Mouse (Mus musculus): ENCODE data around the gene Fkbp9. TPM values are rescaled to one million over a fixed set of nuclear protein-coding genes. Genes with fewer than 3 reads are reported as not detected.
A peak's percentile ranks its signal among the peaks of the same experiment; 100 is the strongest.

Fkbp9 gene
- polyA plus RNA-seq, 1 experiment from 2014 or later, result 178 TPM

- peak overlapping the region; percentile 96 for H3K9ac ChIP-seq
- H3K27me3 ChIP-seq (ENCODE audit: insufficient read depth, low read length), result no peaks in the 10 kb centered on the region
- peak overlapping the region; percentile 100 for H3K27ac ChIP-seq (ENCODE audit: low read depth)
- WGBS, result under 1% methylated on average over 16 of the region's 16 CpGs
- no peaks in the 10 kb centered on the region for H3K9me3 ChIP-seq (ENCODE audit: low read depth, low read length)
- no peak for TF ChIP-seq CTCF (IDR thresholded peaks at IDR 0.05; ENCODE audit: low read depth)
- peak overlapping the region; percentile 76 for H3K4me3 ChIP-seq (ENCODE audit: low read depth, low read length)
- H3K4me1 ChIP-seq (ENCODE audit: insufficient read depth), result peaks cover 17% of the 10 kb centered on the region
- DNase-seq (peak; percentile 74), ATAC-seq (ENCODE audit: insufficient read depth) (peak; percentile 26; the same call in 1 of the 2 replicates)
- H3K36me3 ChIP-seq (ENCODE audit: insufficient read depth), result no peaks in the 10 kb centered on the region
- peak overlapping the region; percentile 90 for H3K4me2 ChIP-seq
Observed at GRCm38 (mm10) chr6:56796668-56797141, 35.2 kb upstream of the Fkbp9 start.

GRCm38 (mm10) chr6:56797311-56798151 lies 34.3 kb upstream of the Fkbp9 start, which contains the start of gene Kbtbd2:
Kbtbd2 (minus strand) TSS chr6:56797813.
- H3K9me3 ChIP-seq (ENCODE audit: low read depth, low read length), result no peaks in the 10 kb centered on the region

GRCm38 (mm10) chr6:56798152-56798465 lies 33.8 kb upstream of the Fkbp9 start:
- H3K4me2 ChIP-seq, result peak overlapping the region; percentile 90
- H3K9ac ChIP-seq, result peak overlapping the region; percentile 96
- peak; percentile 56 for DNase-seq
- 14% methylated on average over 8 of the region's 8 CpGs for WGBS
- H3K36me3 ChIP-seq (ENCODE audit: insufficient read depth), result no peaks in the 10 kb centered on the region
- peaks cover 17% of the 10 kb centered on the region for H3K4me1 ChIP-seq (ENCODE audit: insufficient read depth)
- no peak for ATAC-seq (ENCODE audit: insufficient read depth)
- no peaks in the 10 kb centered on the region for H3K9me3 ChIP-seq (ENCODE audit: low read depth, low read length)
- no peak for TF ChIP-seq CTCF (IDR thresholded peaks at IDR 0.05; ENCODE audit: low read depth)
- peak overlapping the region; percentile 100 for H3K27ac ChIP-seq (ENCODE audit: low read depth)
- H3K27me3 ChIP-seq (ENCODE audit: insufficient read depth, low read length), result no peaks in the 10 kb centered on the region
- peak overlapping the region; percentile 76 for H3K4me3 ChIP-seq (ENCODE audit: low read depth, low read length)

More at GRCm38 (mm10) chr6:56797311-56798151, 34.3 kb upstream of the Fkbp9 start, which contains the start of gene Kbtbd2:
- peak; percentile 97 for DNase-seq
- H3K36me3 ChIP-seq (ENCODE audit: insufficient read depth), result no peaks in the 10 kb centered on the region
- TF ChIP-seq CTCF (IDR thresholded peaks at IDR 0.05; ENCODE audit: low read depth), result no peak
- H3K27ac ChIP-seq (ENCODE audit: low read depth), result peak within 1 kb of the TSS; percentile 100
- peak; percentile 95 for ATAC-seq (ENCODE audit: insufficient read depth)
- no peaks in the 10 kb centered on the region for H3K27me3 ChIP-seq (ENCODE audit: insufficient read depth, low read length)
- under 1% methylated on average over 95 of the region's 98 CpGs for WGBS
- peaks cover 17% of the 10 kb centered on the region for H3K4me1 ChIP-seq (ENCODE audit: insufficient read depth)
- H3K4me3 ChIP-seq (ENCODE audit: low read depth, low read length), result peak within 1 kb of the TSS; percentile 76
- peak within 1 kb of the TSS; percentile 90 for H3K4me2 ChIP-seq
- H3K9ac ChIP-seq, result peak within 1 kb of the TSS; percentile 96

- no peaks in the 10 kb centered on the region for H3K4me1 ChIP-seq (ENCODE audit: insufficient read depth)
- no peak overlapping the region for H3K4me2 ChIP-seq
- H3K9ac ChIP-seq, result no peak overlapping the region
- no peak overlapping the region for H3K27ac ChIP-seq (ENCODE audit: low read depth)
- no peaks in the 10 kb centered on the region for H3K9me3 ChIP-seq (ENCODE audit: low read depth, low read length)
- H3K27me3 ChIP-seq (ENCODE audit: insufficient read depth, low read length), result no peaks in the 10 kb centered on the region
- H3K36me3 ChIP-seq (ENCODE audit: insufficient read depth), result no peaks in the 10 kb centered on the region
- WGBS, result 87% methylated on average over 4 of the region's 4 CpGs
- ATAC-seq (ENCODE audit: insufficient read depth) (no peak), DNase-seq (no peak)
- H3K4me3 ChIP-seq (ENCODE audit: low read depth, low read length), result no peak overlapping the region
- TF ChIP-seq CTCF (IDR thresholded peaks at IDR 0.05; ENCODE audit: low read depth), result no peak
Observed at GRCm38 (mm10) chr6:56805026-56805425, 26.8 kb upstream of the Fkbp9 start.

DNA sequence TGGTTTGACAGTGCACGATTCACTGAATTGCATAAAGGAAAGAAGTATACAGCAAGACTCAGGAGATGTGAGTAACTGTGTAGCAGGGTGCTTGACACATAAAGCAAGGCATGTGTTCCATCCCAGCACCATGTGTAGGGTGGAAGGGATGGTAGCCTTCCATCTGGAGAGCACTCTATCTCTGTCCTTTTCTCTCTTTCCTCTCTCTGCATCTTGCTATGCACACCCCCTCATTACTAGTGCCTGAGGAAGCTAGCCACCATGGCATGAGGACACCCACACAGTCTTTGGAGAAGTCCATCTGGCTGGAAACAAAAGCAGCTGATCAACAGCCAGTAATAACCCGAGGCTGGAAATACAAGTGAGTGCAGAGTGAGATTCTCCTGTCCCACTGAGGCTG lies 25.7 kb upstream of the Fkbp9 start:
- Histone ChIP-seq H3K36me3 (ENCODE audit: insufficient read depth) (no peaks in the 10 kb centered on the region), H3K4me2 (no peak overlapping the region), H3K27me3 (ENCODE audit: insufficient read depth, low read length) (no peaks in the 10 kb centered on the region), H3K4me1 (ENCODE audit: insufficient read depth) (no peaks in the 10 kb centered on the region), H3K9ac (no peak overlapping the region), H3K27ac (ENCODE audit: low read depth) (no peak overlapping the region), H3K4me3 (ENCODE audit: low read depth, low read length) (no peak overlapping the region), H3K9me3 (ENCODE audit: low read depth, low read length) (no peaks in the 10 kb centered on the region)
- ATAC-seq (ENCODE audit: insufficient read depth) (no peak), DNase-seq (no peak)
- 61% methylated on average over 2 of the region's 2 CpGs for WGBS
- TF ChIP-seq CTCF (IDR thresholded peaks at IDR 0.05; ENCODE audit: low read depth), result no peak

- Histone ChIP-seq H3K4me3 (ENCODE audit: low read depth, low read length) (no peak overlapping the region), H3K27me3 (ENCODE audit: insufficient read depth, low read length) (no peaks in the 10 kb centered on the region), H3K9me3 (ENCODE audit: low read depth, low read length) (no peaks in the 10 kb centered on the region), H3K4me2 (no peak overlapping the region), H3K27ac (ENCODE audit: low read depth) (no peak overlapping the region), H3K36me3 (ENCODE audit: insufficient read depth) (no peaks in the 10 kb centered on the region), H3K9ac (no peak overlapping the region), H3K4me1 (ENCODE audit: insufficient read depth) (no peaks in the 10 kb centered on the region)
- 8% methylated on average over 3 of the region's 3 CpGs for whole genome bisulfite sequencing
- peak; percentile 90 for TF ChIP-seq CTCF (IDR thresholded peaks at IDR 0.05; ENCODE audit: low read depth)
- DNase-seq, result peak; percentile 86
- peak; percentile 83 for ATAC-seq (ENCODE audit: insufficient read depth)
Observed at GRCm38 (mm10) chr6:56808656-56809055, 23.2 kb upstream of the Fkbp9 start.

DNA sequence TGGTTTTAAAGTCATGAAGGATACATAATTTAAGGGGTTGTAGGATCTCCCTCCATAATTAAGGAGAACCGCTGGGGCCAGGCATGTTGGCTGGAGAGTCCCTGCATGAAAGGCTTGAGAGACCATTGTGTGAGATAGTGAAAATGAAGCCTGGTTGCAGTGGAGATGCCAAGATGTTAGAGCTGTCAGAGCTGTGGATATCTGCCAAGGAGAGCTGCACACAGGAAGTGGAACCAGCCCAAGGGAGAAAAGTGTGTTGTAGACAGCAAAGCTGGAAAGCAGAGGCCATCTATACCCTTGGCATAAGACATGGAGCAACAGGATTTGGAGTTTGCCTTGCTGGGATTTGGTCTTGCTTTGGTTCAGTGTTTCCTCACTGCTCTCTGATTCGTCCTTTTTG lies 18.5 kb upstream of the Fkbp9 start:
- Histone ChIP-seq H3K36me3 (ENCODE audit: insufficient read depth) (no peaks in the 10 kb centered on the region), H3K4me2 (no peak overlapping the region), H3K9me3 (ENCODE audit: low read depth, low read length) (no peaks in the 10 kb centered on the region), H3K9ac (no peak overlapping the region), H3K4me3 (ENCODE audit: low read depth, low read length) (no peak overlapping the region), H3K4me1 (ENCODE audit: insufficient read depth) (no peaks in the 10 kb centered on the region), H3K27ac (ENCODE audit: low read depth) (no peak overlapping the region), H3K27me3 (ENCODE audit: insufficient read depth, low read length) (no peaks in the 10 kb centered on the region)
- no peak for TF ChIP-seq CTCF (IDR thresholded peaks at IDR 0.05; ENCODE audit: low read depth)
- ATAC-seq (ENCODE audit: insufficient read depth), result no peak
- DNase-seq, result peak; percentile 39
- WGBS, result 61% methylated on average over 2 of the region's 2 CpGs
